In genomic region chr8:87783198-87783597, GRCm38 (mm10) we compare ENCODE assay signal across 11 mouse cellular contexts.
DNase-seq lines count a peak whose midpoint lies in the region; ATAC-seq lines count a peak whose summit lies in the region.
"Had no signal": no experiment of that assay in that cellular context is flagged by ENCODE, and none has a peak within 500 bp of the region (broad histone marks: within the 10 kb centered on the region; RNA-seq: fewer than 3 reads in every experiment).

No protein-coding gene starts in this region.

- 65% methylated on average over 15 of the region's 15 CpGs for WGBS in heart, embryonic 10.5 days
- 68% methylated on average over 15 of the region's 15 CpGs for WGBS in midbrain, embryonic 11.5 days
- WGBS in midbrain, embryonic 16.5 days: 62% methylated on average over 15 of the region's 15 CpGs
- WGBS in embryonic facial prominence, embryonic 13.5 days: 79% methylated on average over 15 of the region's 15 CpGs
- 79% methylated on average over 15 of the region's 15 CpGs for WGBS in limb, embryonic 12.5 days

- no peak overlapping the region for H3K4me3 ChIP-seq in heart, embryonic 10.5 days
- H3K4me3 ChIP-seq in midbrain, embryonic 11.5 days (ENCODE audit: low read depth, low read length): no peak overlapping the region
- no peak overlapping the region for H3K4me3 ChIP-seq in midbrain, embryonic 16.5 days (ENCODE audit: low read depth, low read length)
- no peak overlapping the region for H3K4me3 ChIP-seq in embryonic facial prominence, embryonic 13.5 days
- H3K4me3 ChIP-seq in limb, embryonic 12.5 days (replicated peaks): no peak overlapping the region

- H3K9ac ChIP-seq in midbrain, embryonic 11.5 days (ENCODE audit: low read length): 0 out of 2 replicates have a peak overlapping the region, but pooled peaks have one; percentile 57
- no peak overlapping the region for H3K9ac ChIP-seq in midbrain, embryonic 16.5 days (ENCODE audit: low read depth, low read length)
- H3K9ac ChIP-seq in embryonic facial prominence, embryonic 13.5 days: no peak overlapping the region
- H3K9ac ChIP-seq in limb, embryonic 12.5 days (replicated peaks): no peak overlapping the region

- peaks cover 27% of the 10 kb centered on the region for H3K4me1 ChIP-seq in heart, embryonic 10.5 days
- peaks cover 46% of the 10 kb centered on the region for H3K4me1 ChIP-seq in midbrain, embryonic 11.5 days (ENCODE audit: control insufficient read depth, insufficient read depth, low read length)
- H3K4me1 ChIP-seq in midbrain, embryonic 16.5 days (ENCODE audit: control insufficient read depth, insufficient read depth, low read length): peaks cover 21% of the 10 kb centered on the region
- peaks cover 41% of the 10 kb centered on the region for H3K4me1 ChIP-seq in embryonic facial prominence, embryonic 13.5 days
- peaks cover 41% of the 10 kb centered on the region for H3K4me1 ChIP-seq in limb, embryonic 12.5 days (replicated peaks)

- no peak overlapping the region for H3K4me2 ChIP-seq in midbrain, embryonic 11.5 days
- H3K4me2 ChIP-seq in midbrain, embryonic 16.5 days (ENCODE audit: low read length): no peak overlapping the region
- no peak overlapping the region for H3K4me2 ChIP-seq in embryonic facial prominence, embryonic 13.5 days
- H3K4me2 ChIP-seq in limb, embryonic 12.5 days: no peak overlapping the region

- no peaks in the 10 kb centered on the region; the same call in 1 of the 2 replicates for H3K27me3 ChIP-seq in heart, embryonic 10.5 days (ENCODE audit: insufficient read depth, poor library complexity, severe bottlenecking)
- H3K27me3 ChIP-seq in midbrain, embryonic 11.5 days (ENCODE audit: control insufficient read depth, insufficient read depth, low read length): no peaks in the 10 kb centered on the region
- H3K27me3 ChIP-seq in midbrain, embryonic 16.5 days (ENCODE audit: control insufficient read depth, insufficient read depth, low read depth, low read length): no peaks in the 10 kb centered on the region
- no peaks in the 10 kb centered on the region for H3K27me3 ChIP-seq in embryonic facial prominence, embryonic 13.5 days
- no peaks in the 10 kb centered on the region for H3K27me3 ChIP-seq in limb, embryonic 12.5 days

- H3K27ac ChIP-seq in heart, embryonic 10.5 days: no peak overlapping the region
- H3K27ac ChIP-seq in midbrain, embryonic 11.5 days (ENCODE audit: low read depth, low read length): peak overlapping the region; percentile 88
- H3K27ac ChIP-seq in midbrain, embryonic 16.5 days (ENCODE audit: low read length): no peak overlapping the region
- H3K27ac ChIP-seq in embryonic facial prominence, embryonic 13.5 days: peak overlapping the region; percentile 11; the same call in 1 of the 2 replicates
- peak overlapping the region; percentile 81 for H3K27ac ChIP-seq in limb, embryonic 12.5 days

- H3K36me3 ChIP-seq in heart, embryonic 10.5 days: peaks cover 32% of the 10 kb centered on the region
- peaks cover 25% of the 10 kb centered on the region for H3K36me3 ChIP-seq in midbrain, embryonic 11.5 days (ENCODE audit: control insufficient read depth, insufficient read depth, low read length)
- peaks cover 12% of the 10 kb centered on the region for H3K36me3 ChIP-seq in midbrain, embryonic 16.5 days (ENCODE audit: control insufficient read depth, insufficient read depth, low read length)
- H3K36me3 ChIP-seq in embryonic facial prominence, embryonic 13.5 days: peaks cover 48% of the 10 kb centered on the region
- peaks cover 52% of the 10 kb centered on the region for H3K36me3 ChIP-seq in limb, embryonic 12.5 days

- no peak; the same call in 1 of the 2 replicates for ATAC-seq in midbrain, embryonic 11.5 days (ENCODE audit: low FRiP score)
- ATAC-seq in midbrain, embryonic 16.5 days: no peak; the same call in 1 of the 2 replicates
- no peak for ATAC-seq in embryonic facial prominence, embryonic 13.5 days (ENCODE audit: insufficient number of reproducible peaks, insufficient read depth, low FRiP score, low TSS enrichment, low read depth)
- ATAC-seq in limb, embryonic 12.5 days (ENCODE audit: insufficient number of reproducible peaks, insufficient read depth, low FRiP score, low TSS enrichment, low read depth): no peak

- no peaks in the 10 kb centered on the region for H3K9me3 ChIP-seq in heart, embryonic 10.5 days
- no peaks in the 10 kb centered on the region for H3K9me3 ChIP-seq in midbrain, embryonic 11.5 days (ENCODE audit: control insufficient read depth, low read length)
- no peaks in the 10 kb centered on the region for H3K9me3 ChIP-seq in midbrain, embryonic 16.5 days (replicated peaks; ENCODE audit: control insufficient read depth, low read length, poor library complexity, severe bottlenecking)
- H3K9me3 ChIP-seq in embryonic facial prominence, embryonic 13.5 days: no peaks in the 10 kb centered on the region
- no peaks in the 10 kb centered on the region for H3K9me3 ChIP-seq in limb, embryonic 12.5 days

- peak; percentile 97 for DNase-seq in heart, adult 11 months
- no peak for DNase-seq in heart, embryonic 10.5 days (ENCODE audit: low spot score)
- DNase-seq in midbrain, embryonic 11.5 days (ENCODE audit: low spot score, missing footprints): no peak
- DNase-seq in embryo, embryonic 9.5 days (ENCODE audit: extremely low spot score): no peak
- no peak for DNase-seq in cerebellum, postnatal 4 days (ENCODE audit: low spot score in 2 of 2)
- DNase-seq: embryo, embryonic 11 days; right cerebral cortex, postnatal 14 days; thymus, postnatal 14 days had no signal

Comparison
In these comparisons a context has a peak if more than half of its experiments do, and no peak if none do; other contexts are left out.
1. H3K27ac ChIP-seq: peak in midbrain, embryonic 11.5 days (single experiment), embryonic facial prominence, embryonic 13.5 days (single experiment) and limb, embryonic 12.5 days (single experiment); none in heart, embryonic 10.5 days (single experiment) and midbrain, embryonic 16.5 days (single experiment).